Mouse (Mus musculus): ENCODE measurements around the gene Dlx6. TPM values are rescaled to one million over a fixed set of nuclear protein-coding genes. Genes with fewer than 3 reads are reported as not detected.

Dlx6 gene
- total RNA-seq, 2 experiments from 2014 or later = 8.9 to 10.8 TPM

- intact Hi-C loops (cut with DNase I) = no loop called here
- no peak for DNase-seq (ENCODE audit: low spot score in 2 of 2)
Observed at GRCm38 (mm10) chr6:6858571-6858970, 4.6 kb upstream of the Dlx6 start.

GRCm38 (mm10) chr6:6859111-6859949 lies 3.8 kb upstream of the Dlx6 start:
- DNase-seq (ENCODE audit: low spot score in 2 of 2) = no peak
- intact Hi-C loops (cut with DNase I) = no loop called here

GRCm38 (mm10) chr6:6859950-6860410 lies 3.2 kb upstream of the Dlx6 start:
- intact Hi-C loops (cut with DNase I) = no loop called here
- no peak for DNase-seq (ENCODE audit: low spot score in 2 of 2)

GRCm38 (mm10) chr6:6860411-6861085 lies 2.6 kb upstream of the Dlx6 start:
- intact Hi-C loops (cut with DNase I) = no loop called here
- DNase-seq (ENCODE audit: low spot score in 2 of 2) = no peak

- DNase-seq (ENCODE audit: low spot score in 2 of 2) = no peak
- intact Hi-C loops (cut with DNase I) = no loop called here
Observed at GRCm38 (mm10) chr6:6861086-6861797, 1.9 kb upstream of the Dlx6 start.

- intact Hi-C loops (cut with DNase I) = no loop called here
- DNase-seq (ENCODE audit: low spot score in 2 of 2) = no peak
Observed at GRCm38 (mm10) chr6:6861798-6862428, 1.2 kb upstream of the Dlx6 start.

GRCm38 (mm10) chr6:6862611-6863010 lies 523 bp upstream of the Dlx6 start:
- intact Hi-C loops (cut with DNase I) = no loop called here
- peak; percentile 45 to 70 for DNase-seq (ENCODE audit: low spot score in 2 of 2)

GRCm38 (mm10) chr6:6863955-6864354 lies 821 bp downstream of the Dlx6 start:
- intact Hi-C loops (cut with DNase I) = no loop called here

GRCm38 (mm10) chr6:6864441-6865440 lies 1.6 kb downstream of the Dlx6 start:
- intact Hi-C loops (cut with DNase I) = no loop called here
- DNase-seq (ENCODE audit: low spot score in 2 of 2) = no peak

More at GRCm38 (mm10) chr6:6863955-6864354, 821 bp downstream of the Dlx6 start:
- no peak for DNase-seq (ENCODE audit: low spot score in 2 of 2)

GRCm38 (mm10) chr6:6867031-6867430 lies 3.9 kb downstream of the Dlx6 start:
- intact Hi-C loops (cut with DNase I) = no loop called here
- no peak for DNase-seq (ENCODE audit: low spot score in 2 of 2)

- no peak for DNase-seq (ENCODE audit: low spot score in 2 of 2)
- intact Hi-C loops (cut with DNase I) = no loop called here
Observed at GRCm38 (mm10) chr6:6869041-6869685, 6.0 kb downstream of the Dlx6 start.

GRCm38 (mm10) chr6:6869961-6870800 lies 7.0 kb downstream of the Dlx6 start:
- no peak for DNase-seq (ENCODE audit: low spot score in 2 of 2)
- intact Hi-C loops (cut with DNase I) = loop anchor here (10.0 kb wide), 1 partner anchor 285 kb away; no protein-coding TSS in a partner anchor

- intact Hi-C loops (cut with DNase I) = loop anchor here (10.0 kb wide), 1 partner anchor 286 kb away; no protein-coding TSS in a partner anchor
- DNase-seq (ENCODE audit: low spot score in 2 of 2) = no peak
Observed at GRCm38 (mm10) chr6:6870876-6871420, 7.8 kb downstream of the Dlx6 start.

GRCm38 (mm10) chr6:6871692-6872091 lies 8.6 kb downstream of the Dlx6 start:
- DNase-seq (ENCODE audit: low spot score in 2 of 2) = no peak
- intact Hi-C loops (cut with DNase I) = loop anchor here (10.0 kb wide), 1 partner anchor 287 kb away; no protein-coding TSS in a partner anchor

- intact Hi-C loops (cut with DNase I) = loop anchor here (10.0 kb wide), 1 partner anchor 288 kb away; no protein-coding TSS in a partner anchor
- DNase-seq (ENCODE audit: low spot score in 2 of 2) = no peak
Observed at GRCm38 (mm10) chr6:6872873-6873272, 9.7 kb downstream of the Dlx6 start.

- intact Hi-C loops (cut with DNase I) = loop anchor here (10.0 kb wide), 1 partner anchor 289 kb away; no protein-coding TSS in a partner anchor
Observed at GRCm38 (mm10) chr6:6873476-6874072, 10.4 kb downstream of the Dlx6 start.

More at GRCm38 (mm10) chr6:6873476-6874072, 10.4 kb downstream of the Dlx6 start:
- no peak for DNase-seq (ENCODE audit: low spot score in 2 of 2)
